Mouse (Mus musculus) embryonic facial prominence, embryonic 11.5 days (tissue): ENCODE measurements around the gene Plppr3. TPM values are rescaled to one million over a fixed set of nuclear protein-coding genes. Genes with fewer than 3 reads are reported as not detected.
A peak's percentile ranks its signal among the peaks of the same experiment; 100 is the strongest.

ENCODE experiments used
- ATAC-seq: fragments of 200-750 bp; cut with Nextera tagmentation; replicated peaks from 2 replicates; pipeline ENCODE4 v1.8.0; 2017; ENCODE audit warnings: low read depth; ENCODE audit not compliant: insufficient number of reproducible peaks, low FRiP score, low TSS enrichment
- DNase-seq: peaks from one replicate; pipeline ENCODE4 v3.0.0-alpha.2; 2015; ENCODE audit warnings: low spot score
- H3K27ac ChIP-seq: fragments of 300-500 bp; sonication (generic); replicated peaks from 2 replicates; pipeline ENCODE4 v1.5.1; 2014; ENCODE audit warnings: mild to moderate bottlenecking, low read depth, low read length, control low read depth
- H3K27me3 ChIP-seq: fragments of 300-500 bp; sonication (generic); 2 replicates; pipeline ENCODE4 v1.6.1; 2014; ENCODE audit warnings: mild to moderate bottlenecking, low read length, moderate library complexity, mixed read lengths; ENCODE audit not compliant: control insufficient read depth, insufficient read depth
- H3K36me3 ChIP-seq: fragments of 300-500 bp; sonication (generic); replicated peaks from 2 replicates; pipeline ENCODE4 v1.6.1; 2014; ENCODE audit warnings: low read depth, mild to moderate bottlenecking, low read length, moderate library complexity, mixed read lengths; ENCODE audit not compliant: control insufficient read depth, insufficient read depth
- H3K4me1 ChIP-seq: fragments of 300-500 bp; sonication (generic); 2 replicates; pipeline ENCODE4 v1.6.1; 2014; ENCODE audit warnings: low read length, mixed read lengths; ENCODE audit not compliant: control insufficient read depth, insufficient read depth
- H3K4me2 ChIP-seq: fragments of 300-500 bp; sonication (generic); 2 replicates; pipeline ENCODE4 v1.6.1; 2014; ENCODE audit warnings: low read depth, mild to moderate bottlenecking, control low read depth, low read length, moderate library complexity
- H3K4me3 ChIP-seq: fragments of 300-500 bp; sonication (generic); 2 replicates; pipeline ENCODE4 v1.5.1; 2014; ENCODE audit warnings: low read depth, low read length, control low read depth
- H3K9ac ChIP-seq: fragments of 300-500 bp; sonication (generic); replicated peaks from 2 replicates; pipeline ENCODE4 v1.6.1; 2014; ENCODE audit warnings: mild to moderate bottlenecking, control low read depth, low read length
- H3K9me3 ChIP-seq: fragments of 300-500 bp; sonication (generic); replicated peaks from 2 replicates; pipeline ENCODE4 v1.6.1; 2016; ENCODE audit warnings: mild to moderate bottlenecking, low read length, inconsistent platforms, mixed read lengths; ENCODE audit not compliant: control insufficient read depth
- WGBS: fragments of 180-500 bp; shearing (Covaris S2); extraction: QIAGEN DNeasy Blood & Tissue Kit; methylation state at CpG from one replicate; pipeline ENCODE4 v1.1.7; 2014; 5-methylcytosine and 5-hydroxymethylcytosine counted together
- microRNA-seq: library from miRNA; unstranded; fragments of <30 nt; microRNA quantifications from one replicate; pipeline ENCODE4, GENCODE M21; 2016; ENCODE audit warnings: borderline number of aligned reads
- polyA plus RNA-seq: library from polyadenylated mRNA; unstranded; fragments of >200 nt; fragmentation: Nextera tagmentation; extraction: Ambion mirVana; gene quantifications from 2 replicates; pipeline ENCODE4 v1.2.1, GENCODE M21; 2014

Plppr3 gene
- polyA plus RNA-seq, 1 experiment from 2014 or later, result 78.3 TPM

DNA sequence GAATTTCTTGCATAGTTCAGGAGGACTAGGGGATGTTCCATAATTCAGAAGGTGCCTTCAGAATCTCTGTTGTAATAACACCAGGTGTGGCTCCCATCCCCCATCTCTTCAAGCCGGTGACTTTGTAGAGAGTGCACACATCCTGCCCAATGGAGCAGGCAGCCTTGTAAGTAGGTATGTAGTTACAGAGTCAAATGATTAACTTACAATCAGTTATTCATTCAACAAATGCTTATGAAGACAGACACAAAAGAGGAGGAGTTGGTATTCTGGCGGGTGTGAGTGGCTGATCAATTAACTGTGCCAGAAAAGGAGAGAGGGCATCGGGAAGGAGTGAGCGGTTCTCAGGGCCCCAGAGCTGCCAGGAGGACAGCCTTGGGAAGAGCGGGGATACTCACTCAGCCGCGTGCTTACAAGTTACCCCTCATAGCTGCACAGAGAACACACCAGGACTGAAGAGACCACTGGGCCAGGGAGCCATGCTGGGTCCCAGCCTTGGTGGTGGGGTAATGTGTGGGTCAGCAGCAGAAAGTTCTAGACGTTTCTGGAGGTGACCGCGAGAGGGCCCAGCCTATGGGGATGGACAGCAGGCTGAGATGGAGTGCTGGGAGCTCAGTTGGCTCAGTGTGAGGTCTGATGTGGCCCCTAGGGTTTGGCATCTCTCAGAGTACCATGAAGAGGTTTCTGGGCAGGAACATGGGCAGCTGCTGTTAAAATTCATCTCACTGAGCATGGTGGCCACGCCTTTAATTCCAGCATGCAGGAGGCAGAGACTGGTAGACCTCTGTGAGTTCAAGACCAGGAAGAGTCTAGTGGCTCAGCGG lies 58.6 kb downstream of the Plppr3 start:
- H3K27ac ChIP-seq, result no peak overlapping the region
- H3K9ac ChIP-seq, result no peak overlapping the region
- no peak for DNase-seq
- H3K4me1 ChIP-seq, result no peaks in the 10 kb centered on the region
- WGBS, result 85% methylated on average over 12 of the region's 12 CpGs
- H3K9me3 ChIP-seq, result no peaks in the 10 kb centered on the region
- no peak overlapping the region for H3K4me2 ChIP-seq
- no peaks in the 10 kb centered on the region for H3K27me3 ChIP-seq
- no peak overlapping the region for H3K4me3 ChIP-seq
- peaks cover 8% of the 10 kb centered on the region for H3K36me3 ChIP-seq
- ATAC-seq, result no peak

DNA sequence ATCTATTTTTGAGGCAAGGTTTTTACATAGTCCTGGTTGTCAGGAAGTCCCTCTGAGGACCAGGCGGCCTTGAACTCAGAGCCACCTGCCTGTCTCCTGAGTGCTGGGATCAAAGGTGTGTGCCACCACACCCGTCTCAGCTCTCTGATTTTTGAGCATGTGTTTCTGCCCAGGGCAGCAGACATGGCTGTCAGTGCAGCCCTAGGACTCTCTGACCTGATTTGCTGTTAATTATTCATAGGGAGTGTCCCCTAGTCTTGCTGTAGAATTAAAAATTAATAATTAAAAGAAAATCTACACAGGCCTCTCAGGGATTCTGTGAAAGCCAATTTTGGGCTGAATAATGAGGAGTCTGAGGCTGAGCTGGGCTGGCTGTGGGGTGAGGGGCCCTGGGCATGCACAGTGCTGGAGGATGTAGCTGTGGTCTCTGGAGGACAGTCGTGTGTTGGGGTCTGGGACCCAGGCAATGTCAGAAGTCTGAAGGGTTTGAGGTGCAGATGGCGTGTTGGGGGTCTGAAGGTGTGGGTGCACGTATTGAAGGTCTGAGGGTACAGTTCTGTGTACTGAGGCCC lies 60.1 kb downstream of the Plppr3 start:
- 82% methylated on average over 5 of the region's 5 CpGs for WGBS
- Histone ChIP-seq H3K4me3 (no peak overlapping the region), H3K36me3 (peaks cover 8% of the 10 kb centered on the region), H3K9me3 (no peaks in the 10 kb centered on the region), H3K4me1 (no peaks in the 10 kb centered on the region), H3K4me2 (no peak overlapping the region), H3K9ac (no peak overlapping the region), H3K27ac (no peak overlapping the region), H3K27me3 (no peaks in the 10 kb centered on the region)
- no peak for ATAC-seq
- DNase-seq, result no peak

DNA sequence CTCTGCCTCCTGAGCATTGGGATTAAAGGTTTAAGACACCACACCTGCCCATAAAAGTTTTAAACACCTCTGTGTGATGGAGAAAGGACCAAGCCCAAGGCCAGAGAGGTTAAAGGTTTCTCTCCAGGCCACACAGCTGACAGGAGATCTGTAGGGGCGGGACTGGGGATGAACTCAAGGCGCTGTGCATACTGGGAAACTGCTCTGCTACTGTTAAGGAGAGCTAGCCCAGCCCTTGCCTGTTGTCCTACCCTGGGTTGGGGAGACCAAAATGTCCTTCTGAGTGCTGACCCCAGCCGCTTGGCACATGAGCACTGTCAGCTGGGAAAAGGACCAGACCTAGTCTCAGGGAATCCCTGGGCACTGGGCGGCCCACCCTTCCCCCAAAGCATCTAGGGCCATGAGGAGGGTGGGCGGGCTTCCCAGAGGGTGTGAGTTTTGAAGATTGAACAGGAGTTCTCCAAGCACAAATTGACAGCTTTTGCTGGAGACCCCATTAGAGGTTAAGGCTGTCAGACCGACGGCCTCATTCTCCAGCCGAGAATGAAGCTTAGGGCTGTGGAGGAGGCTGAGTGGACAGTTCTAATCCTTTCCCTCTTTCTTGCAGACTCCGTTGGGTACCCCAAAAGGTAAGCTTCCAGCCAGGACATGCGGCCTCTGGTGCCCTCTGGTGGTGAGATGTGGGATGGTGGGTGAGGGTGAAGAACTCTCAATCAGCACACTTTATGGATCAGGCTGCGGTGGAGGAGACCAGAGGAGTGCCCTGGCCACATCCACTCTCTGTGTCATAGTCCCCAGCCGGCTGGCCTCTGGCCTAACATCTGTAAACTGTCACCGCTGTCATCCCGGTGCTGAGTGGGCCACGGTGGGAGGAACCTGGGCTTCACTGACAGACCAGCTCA lies 62.4 kb downstream of the Plppr3 start:
- 0 out of 2 replicates have a peak, but pooled peaks have one; percentile 27 for ATAC-seq
- Histone ChIP-seq H3K4me3 (no peak overlapping the region), H3K27ac (no peak overlapping the region), H3K4me1 (no peaks in the 10 kb centered on the region), H3K9ac (no peak overlapping the region), H3K4me2 (no peak overlapping the region), H3K36me3 (peaks cover 6% of the 10 kb centered on the region), H3K27me3 (no peaks in the 10 kb centered on the region), H3K9me3 (no peaks in the 10 kb centered on the region)
- WGBS, result 29% methylated on average over 15 of the region's 15 CpGs
- DNase-seq, result peak; percentile 86

Small RNA genes within 50 kb of the gene (microRNA-seq; reads per million reads assigned to microRNA genes)
- not detected for gene Mir6910

Other genes with a start within 250 kb of the Plppr3 start
- gene Shc2, start 236.7 kb downstream of the Plppr3 start, polyA plus RNA-seq, result 9.8 and 10.5 TPM in 2 replicates
- not detected in 2 replicates for gene Odf3l2, start 228.9 kb downstream of the Plppr3 start, polyA plus RNA-seq
- gene Madcam1, start 210.1 kb downstream of the Plppr3 start, polyA plus RNA-seq, result 3.9 and 5.5 TPM in 2 replicates
- 65.6 and 67.3 TPM in 2 replicates for gene Tpgs1, start 205.3 kb downstream of the Plppr3 start, polyA plus RNA-seq
- 150 and 157 TPM in 2 replicates for gene Cdc34, start 192.4 kb downstream of the Plppr3 start, polyA plus RNA-seq
- 0.77 TPM in 1 of 2 replicates, not detected in the other for gene Gzmm, start 185.6 kb downstream of the Plppr3 start, polyA plus RNA-seq
- 630 and 667 TPM in 2 replicates for gene Bsg, start 170.1 kb downstream of the Plppr3 start, polyA plus RNA-seq
- 0.14 and 0.21 TPM in 2 replicates for gene Hcn2, start 158.0 kb downstream of the Plppr3 start, polyA plus RNA-seq
- 30.5 and 35.6 TPM in 2 replicates for gene Polrmt, start 128.1 kb downstream of the Plppr3 start, polyA plus RNA-seq
- gene Fgf22, start 119.6 kb downstream of the Plppr3 start, polyA plus RNA-seq, result 0.25 and 0.38 TPM in 2 replicates
- gene Rnf126, start 107.7 kb downstream of the Plppr3 start, polyA plus RNA-seq, result 65.1 and 72.7 TPM in 2 replicates
- gene Fstl3, start 97.4 kb downstream of the Plppr3 start, polyA plus RNA-seq, result 2.4 and 2.7 TPM in 2 replicates
- not detected in 2 replicates for gene Prss57, start 83.7 kb downstream of the Plppr3 start, polyA plus RNA-seq
- gene Palm, start 81.1 kb downstream of the Plppr3 start, polyA plus RNA-seq, result 85.7 and 102 TPM in 2 replicates
- gene Misp, start 53.6 kb downstream of the Plppr3 start, polyA plus RNA-seq, result 0.39 and 0.82 TPM in 2 replicates
- gene Ptbp1, start 20.2 kb downstream of the Plppr3 start, polyA plus RNA-seq, result 237 and 257 TPM in 2 replicates
- gene Prtn3, start 158 bp downstream of the Plppr3 start, polyA plus RNA-seq, result 10.9 and 11.2 TPM in 2 replicates
- gene Elane, start 11.6 kb upstream of the Plppr3 start, polyA plus RNA-seq, result 0.50 and 0.88 TPM in 2 replicates
- gene Cfd, start 16.2 kb upstream of the Plppr3 start, polyA plus RNA-seq, result not detected in 2 replicates
- 36.5 and 36.9 TPM in 2 replicates for gene Med16, start 34.3 kb upstream of the Plppr3 start, polyA plus RNA-seq
- gene Gm26602, start 36.2 kb upstream of the Plppr3 start, polyA plus RNA-seq, result 4.3 and 11.5 TPM in 2 replicates
- 0.48 and 0.75 TPM in 2 replicates for gene Kiss1r, start 42.3 kb upstream of the Plppr3 start, polyA plus RNA-seq
- gene R3hdm4, start 46.6 kb upstream of the Plppr3 start, polyA plus RNA-seq, result 116 and 122 TPM in 2 replicates
- gene Arid3a, start 52.4 kb upstream of the Plppr3 start, polyA plus RNA-seq, result 5.0 and 5.2 TPM in 2 replicates
- 118 and 123 TPM in 2 replicates for gene Wdr18, start 85.5 kb upstream of the Plppr3 start, polyA plus RNA-seq
- gene Grin3b, start 96.1 kb upstream of the Plppr3 start, polyA plus RNA-seq, result 0.21 and 0.22 TPM in 2 replicates
- gene Tmem259, start 109.7 kb upstream of the Plppr3 start, polyA plus RNA-seq, result 13.4 and 13.7 TPM in 2 replicates
- gene Cnn2, start 114.0 kb upstream of the Plppr3 start, polyA plus RNA-seq, result 255 and 271 TPM in 2 replicates
- 0.98 and 1.3 TPM in 2 replicates for gene Abca7, start 121.9 kb upstream of the Plppr3 start, polyA plus RNA-seq
- gene Arhgap45, start 142.0 kb upstream of the Plppr3 start, polyA plus RNA-seq, result 5.2 and 6.7 TPM in 2 replicates
- gene Polr2e, start 165.2 kb upstream of the Plppr3 start, polyA plus RNA-seq, result 266 and 287 TPM in 2 replicates
- gene Gpx4, start 172.5 kb upstream of the Plppr3 start, polyA plus RNA-seq, result 515 and 565 TPM in 2 replicates
- gene Sbno2, start 230.9 kb upstream of the Plppr3 start, polyA plus RNA-seq, result 5.6 and 6.6 TPM in 2 replicates
- gene Stk11, start 241.2 kb upstream of the Plppr3 start, polyA plus RNA-seq, result 16.6 and 18.5 TPM in 2 replicates